Mouse (Mus musculus) MEL-GATA-1-ER (cell line): ENCODE data around the gene Zfand4.
"Not testable (repeated sequence)": the region's sequence is repeated elsewhere in the genome, so short reads cannot be mapped to it uniquely, and the experiment has no call there.

Experiments used
- DNase-seq: peaks from one replicate; pipeline ENCODE4 v3.0.0-alpha.2; 2012; ENCODE audit warnings: low read depth; ENCODE audit errors: extremely low read depth

Gene Zfand4

GRCm38 (mm10) chr6:116311411-116311810, 47.4 kb downstream of the Zfand4 start:
- no peak for DNase-seq

GRCm38 (mm10) chr6:116319259-116319658, 55.2 kb downstream of the Zfand4 start:
- no peak for DNase-seq

- DNase-seq, result no peak
Measured at GRCm38 (mm10) chr6:116326641-116327040, 62.6 kb downstream of the Zfand4 start.

GRCm38 (mm10) chr6:116331396-116331795, 67.4 kb downstream of the Zfand4 start:
- no peak for DNase-seq

- no peak for DNase-seq
Measured at GRCm38 (mm10) chr6:116337466-116337834, 73.4 kb downstream of the Zfand4 start.

GRCm38 (mm10) chr6:116337835-116338501, 73.9 kb downstream of the Zfand4 start, which contains the start of gene March8:
Gene March8 (plus strand): TSS chr6:116338024.
- DNase-seq, result peak; percentile 70

GRCm38 (mm10) chr6:116338520-116338919, 74.5 kb downstream of the Zfand4 start:
- DNase-seq, result no peak

GRCm38 (mm10) chr6:116339088-116339487, 75.1 kb downstream of the Zfand4 start:
- no peak for DNase-seq

GRCm38 (mm10) chr6:116340521-116340920, 76.5 kb downstream of the Zfand4 start:
- DNase-seq, result no peak

GRCm38 (mm10) chr6:116347953-116348352, 83.9 kb downstream of the Zfand4 start:
- DNase-seq, result no peak

- peak; percentile 66 for DNase-seq
Measured at GRCm38 (mm10) chr6:116349997-116350396, 86.0 kb downstream of the Zfand4 start.

- DNase-seq, result no peak
Measured at GRCm38 (mm10) chr6:116350643-116351042, 86.6 kb downstream of the Zfand4 start.

- DNase-seq, result no peak
Measured at GRCm38 (mm10) chr6:116351534-116351933, 87.5 kb downstream of the Zfand4 start.

GRCm38 (mm10) chr6:116353428-116353827, 89.4 kb downstream of the Zfand4 start:
- DNase-seq, result no peak

GRCm38 (mm10) chr6:116356311-116356947, 92.4 kb downstream of the Zfand4 start:
- not testable (repeated sequence) for DNase-seq

GRCm38 (mm10) chr6:116356948-116357325, 92.9 kb downstream of the Zfand4 start:
- DNase-seq, result no peak

GRCm38 (mm10) chr6:116358056-116358455, 94.0 kb downstream of the Zfand4 start:
- DNase-seq, result no peak

GRCm38 (mm10) chr6:116359256-116359655, 95.2 kb downstream of the Zfand4 start:
- no peak for DNase-seq

GRCm38 (mm10) chr6:116361463-116361862, 97.4 kb downstream of the Zfand4 start:
- no peak for DNase-seq

GRCm38 (mm10) chr6:116361993-116362392, 98.0 kb downstream of the Zfand4 start:
- no peak for DNase-seq

GRCm38 (mm10) chr6:116367971-116368370, 103.9 kb downstream of the Zfand4 start:
- no peak for DNase-seq

GRCm38 (mm10) chr6:116369811-116370210, 105.8 kb downstream of the Zfand4 start:
- DNase-seq, result no peak
